Mouse (Mus musculus) forebrain, embryonic 12.5 days (tissue): ENCODE data around the gene Camk2d. TPM values are rescaled to one million over a fixed set of nuclear protein-coding genes. Genes with fewer than 3 reads are reported as not detected.

Experiments
- ATAC-seq: fragments of 200-750 bp; cut with Nextera tagmentation; 2 replicates; pipeline ENCODE4 v1.8.0; 2017; ENCODE audit warnings: moderate TSS enrichment; ENCODE audit not compliant: low FRiP score
- H3K27ac ChIP-seq: fragments of 300-500 bp; sonication (generic); 2 replicates; pipeline ENCODE4 v1.5.1; 2016; ENCODE audit warnings: mild to moderate bottlenecking
- H3K27me3 ChIP-seq: fragments of 300-500 bp; sonication (generic); 2 replicates; pipeline ENCODE4 v1.6.1; 2016; ENCODE audit warnings: mild to moderate bottlenecking
- H3K36me3 ChIP-seq: fragments of 300-500 bp; sonication (generic); replicated peaks from 2 replicates; pipeline ENCODE4 v1.6.1; 2016; ENCODE audit warnings: mild to moderate bottlenecking
- H3K4me1 ChIP-seq: fragments of 300-500 bp; sonication (generic); 2 replicates; pipeline ENCODE4 v1.6.1; 2016
- H3K4me2 ChIP-seq: fragments of 300-500 bp; sonication (generic); 2 replicates; pipeline ENCODE4 v1.6.1; 2016; ENCODE audit warnings: mild to moderate bottlenecking, moderate library complexity
- H3K4me3 ChIP-seq: fragments of 300-500 bp; sonication (generic); replicated peaks from 2 replicates; pipeline ENCODE4 v1.5.1; 2016; ENCODE audit warnings: mild to moderate bottlenecking
- H3K9ac ChIP-seq: fragments of 300-500 bp; sonication (generic); 2 replicates; pipeline ENCODE4 v1.6.1; 2016; ENCODE audit warnings: mild to moderate bottlenecking
- H3K9me3 ChIP-seq: fragments of 300-500 bp; sonication (generic); 2 replicates; pipeline ENCODE4 v1.6.1; 2016
- WGBS: fragments of 180-500 bp; shearing (Covaris S2); methylation state at CpG from one replicate; pipeline ENCODE4 v1.1.7; 2016; 5-methylcytosine and 5-hydroxymethylcytosine counted together
- polyA plus RNA-seq: library from polyadenylated mRNA; unstranded; fragments of >200 nt; fragmentation: Nextera tagmentation; extraction: Ambion mirVana; gene quantifications from 2 replicates; pipeline ENCODE4 v1.2.1, GENCODE M21; 2016

Camk2d gene
- polyA plus RNA-seq, 1 experiment from 2014 or later = 24.0 TPM

- Histone ChIP-seq H3K9me3 (no peaks in the 10 kb centered on the region), H3K4me3 (no peak overlapping the region)
- no peak for ATAC-seq
Observed at GRCm38 (mm10) chr3:126777101-126777500, 181.0 kb downstream of the Camk2d start.

GRCm38 (mm10) chr3:126777879-126778278 lies 181.8 kb downstream of the Camk2d start:
- no peaks in the 10 kb centered on the region for H3K9me3 ChIP-seq
- ATAC-seq = no peak
- WGBS = 89% methylated on average over 1 of the region's 1 CpGs
- H3K4me1 ChIP-seq = no peaks in the 10 kb centered on the region
- H3K27me3 ChIP-seq = no peaks in the 10 kb centered on the region
- H3K4me2 ChIP-seq = no peak overlapping the region
- no peak overlapping the region for H3K27ac ChIP-seq
- no peak overlapping the region for H3K9ac ChIP-seq
- no peaks in the 10 kb centered on the region for H3K36me3 ChIP-seq
- no peak overlapping the region for H3K4me3 ChIP-seq

More at GRCm38 (mm10) chr3:126777101-126777500, 181.0 kb downstream of the Camk2d start:
- Histone ChIP-seq H3K4me2 (no peak overlapping the region), H3K36me3 (no peaks in the 10 kb centered on the region), H3K27me3 (no peaks in the 10 kb centered on the region), H3K9ac (no peak overlapping the region), H3K27ac (no peak overlapping the region), H3K4me1 (no peaks in the 10 kb centered on the region)
- 93% methylated on average over 9 of the region's 9 CpGs for WGBS

GRCm38 (mm10) chr3:126780014-126780615 lies 184.0 kb downstream of the Camk2d start:
- Histone ChIP-seq H3K27me3 (no peaks in the 10 kb centered on the region), H3K4me2 (no peak overlapping the region), H3K27ac (no peak overlapping the region), H3K4me3 (no peak overlapping the region), H3K36me3 (no peaks in the 10 kb centered on the region), H3K9me3 (no peaks in the 10 kb centered on the region), H3K4me1 (no peaks in the 10 kb centered on the region), H3K9ac (no peak overlapping the region)
- no peak for ATAC-seq
- WGBS = 69% methylated on average over 5 of the region's 5 CpGs

GRCm38 (mm10) chr3:126793035-126793964 lies 197.2 kb downstream of the Camk2d start:
- Histone ChIP-seq H3K27me3 (no peaks in the 10 kb centered on the region), H3K27ac (no peak overlapping the region), H3K4me2 (no peak overlapping the region), H3K4me1 (no peaks in the 10 kb centered on the region), H3K9me3 (no peaks in the 10 kb centered on the region), H3K9ac (no peak overlapping the region), H3K4me3 (no peak overlapping the region), H3K36me3 (no peaks in the 10 kb centered on the region)
- no peak for ATAC-seq
- WGBS = 83% methylated on average over 2 of the region's 2 CpGs

GRCm38 (mm10) chr3:126795904-126796303 lies 199.8 kb downstream of the Camk2d start:
- Histone ChIP-seq H3K4me3 (no peak overlapping the region), H3K27ac (no peak overlapping the region), H3K4me1 (no peaks in the 10 kb centered on the region), H3K36me3 (no peaks in the 10 kb centered on the region), H3K9ac (no peak overlapping the region), H3K27me3 (no peaks in the 10 kb centered on the region), H3K9me3 (no peaks in the 10 kb centered on the region), H3K4me2 (no peak overlapping the region)
- WGBS = 95% methylated on average over 3 of the region's 3 CpGs
- no peak for ATAC-seq

GRCm38 (mm10) chr3:126797025-126797424 lies 200.9 kb downstream of the Camk2d start:
- no peaks in the 10 kb centered on the region for H3K4me1 ChIP-seq
- ATAC-seq = no peak
- H3K27ac ChIP-seq = no peak overlapping the region
- H3K36me3 ChIP-seq = no peaks in the 10 kb centered on the region
- no peaks in the 10 kb centered on the region for H3K9me3 ChIP-seq
- H3K4me3 ChIP-seq = no peak overlapping the region
- no peak overlapping the region for H3K4me2 ChIP-seq
- no peak overlapping the region for H3K9ac ChIP-seq
- no peaks in the 10 kb centered on the region for H3K27me3 ChIP-seq
- 90% methylated on average over 3 of the region's 3 CpGs for WGBS

GRCm38 (mm10) chr3:126797810-126798209 lies 201.7 kb downstream of the Camk2d start:
- H3K9me3 ChIP-seq = no peaks in the 10 kb centered on the region
- no peaks in the 10 kb centered on the region for H3K4me1 ChIP-seq
- H3K9ac ChIP-seq = no peak overlapping the region
- WGBS = 87% methylated on average over 3 of the region's 3 CpGs
- H3K27me3 ChIP-seq = no peaks in the 10 kb centered on the region
- no peak overlapping the region for H3K4me3 ChIP-seq
- no peak for ATAC-seq
- no peaks in the 10 kb centered on the region for H3K36me3 ChIP-seq
- no peak overlapping the region for H3K27ac ChIP-seq
- H3K4me2 ChIP-seq = no peak overlapping the region

- Histone ChIP-seq H3K4me1 (no peaks in the 10 kb centered on the region), H3K4me2 (no peak overlapping the region), H3K36me3 (no peaks in the 10 kb centered on the region), H3K9ac (no peak overlapping the region), H3K27me3 (no peaks in the 10 kb centered on the region), H3K27ac (no peak overlapping the region), H3K9me3 (no peaks in the 10 kb centered on the region), H3K4me3 (no peak overlapping the region)
- WGBS = 87% methylated on average over 6 of the region's 6 CpGs
- ATAC-seq = no peak
Observed at GRCm38 (mm10) chr3:126802988-126803387, 206.9 kb downstream of the Camk2d start.

- WGBS = 83% methylated on average over 5 of the region's 5 CpGs
- Histone ChIP-seq H3K27ac (no peak overlapping the region), H3K4me2 (no peak overlapping the region), H3K9ac (no peak overlapping the region), H3K4me1 (no peaks in the 10 kb centered on the region), H3K9me3 (no peaks in the 10 kb centered on the region), H3K4me3 (no peak overlapping the region), H3K36me3 (no peaks in the 10 kb centered on the region), H3K27me3 (no peaks in the 10 kb centered on the region)
- ATAC-seq = no peak
Observed at GRCm38 (mm10) chr3:126804968-126805367, 208.9 kb downstream of the Camk2d start.

GRCm38 (mm10) chr3:126806145-126806544 lies 210.0 kb downstream of the Camk2d start:
- Histone ChIP-seq H3K4me3 (no peak overlapping the region), H3K27ac (no peak overlapping the region), H3K9me3 (no peaks in the 10 kb centered on the region), H3K4me2 (no peak overlapping the region), H3K36me3 (no peaks in the 10 kb centered on the region), H3K27me3 (no peaks in the 10 kb centered on the region), H3K9ac (no peak overlapping the region), H3K4me1 (no peaks in the 10 kb centered on the region)
- ATAC-seq = no peak
- 74% methylated on average over 4 of the region's 4 CpGs for WGBS

- no peak overlapping the region for H3K9ac ChIP-seq
- H3K27me3 ChIP-seq = no peaks in the 10 kb centered on the region
- no peaks in the 10 kb centered on the region for H3K36me3 ChIP-seq
- no peaks in the 10 kb centered on the region for H3K4me1 ChIP-seq
- WGBS = 74% methylated on average over 3 of the region's 3 CpGs
- no peak overlapping the region for H3K4me3 ChIP-seq
- H3K9me3 ChIP-seq = no peaks in the 10 kb centered on the region
- no peak overlapping the region for H3K4me2 ChIP-seq
- H3K27ac ChIP-seq = no peak overlapping the region
- ATAC-seq = no peak
Observed at GRCm38 (mm10) chr3:126809915-126810314, 213.8 kb downstream of the Camk2d start.

- no peaks in the 10 kb centered on the region for H3K9me3 ChIP-seq
- no peak for ATAC-seq
- no peak overlapping the region for H3K4me2 ChIP-seq
- H3K27me3 ChIP-seq = no peaks in the 10 kb centered on the region
- no peak overlapping the region for H3K27ac ChIP-seq
- no peaks in the 10 kb centered on the region for H3K4me1 ChIP-seq
- 87% methylated on average over 5 of the region's 5 CpGs for WGBS
- H3K36me3 ChIP-seq = no peaks in the 10 kb centered on the region
- H3K4me3 ChIP-seq = no peak overlapping the region
- no peak overlapping the region for H3K9ac ChIP-seq
Observed at GRCm38 (mm10) chr3:126810372-126811090, 214.4 kb downstream of the Camk2d start.
